Mouse (Mus musculus) hematopoietic stem cell, adult 5-6 weeks (primary cell): ENCODE results near the gene Frem1. TPM values are rescaled to one million over a fixed set of nuclear protein-coding genes. Genes with fewer than 3 reads are reported as not detected.
A peak's percentile ranks its signal among the peaks of the same experiment; 100 is the strongest.

Experiments used
- ATAC-seq, 2 experiments: fragments of 125-278 bp in 1 of 2; replicated peaks in 1 of 2; 2 replicates each; pipeline ENCODE4 v1.8.0; 2016 to 2017; ENCODE audit warnings: inconsistent platforms in 2 of 2, mild to moderate bottlenecking in 2 of 2, moderate number of reproducible peaks in 2 of 2, low read depth in 1 of 2, moderate TSS enrichment in 1 of 2; ENCODE audit not compliant: low FRiP score in 2 of 2, poor library complexity in 2 of 2, severe bottlenecking in 2 of 2, insufficient read depth in 1 of 2, low TSS enrichment in 1 of 2
- total RNA-seq: library from RNA; stranded (forward); fragments of 172-1452, 232-1000 nt; gene quantifications from 2 replicates; pipeline ENCODE4 v1.2.3, GENCODE M21; 2017

Gene Frem1
- 0.06 TPM in 1 of 2 replicates, not detected in the other for total RNA-seq

DNA sequence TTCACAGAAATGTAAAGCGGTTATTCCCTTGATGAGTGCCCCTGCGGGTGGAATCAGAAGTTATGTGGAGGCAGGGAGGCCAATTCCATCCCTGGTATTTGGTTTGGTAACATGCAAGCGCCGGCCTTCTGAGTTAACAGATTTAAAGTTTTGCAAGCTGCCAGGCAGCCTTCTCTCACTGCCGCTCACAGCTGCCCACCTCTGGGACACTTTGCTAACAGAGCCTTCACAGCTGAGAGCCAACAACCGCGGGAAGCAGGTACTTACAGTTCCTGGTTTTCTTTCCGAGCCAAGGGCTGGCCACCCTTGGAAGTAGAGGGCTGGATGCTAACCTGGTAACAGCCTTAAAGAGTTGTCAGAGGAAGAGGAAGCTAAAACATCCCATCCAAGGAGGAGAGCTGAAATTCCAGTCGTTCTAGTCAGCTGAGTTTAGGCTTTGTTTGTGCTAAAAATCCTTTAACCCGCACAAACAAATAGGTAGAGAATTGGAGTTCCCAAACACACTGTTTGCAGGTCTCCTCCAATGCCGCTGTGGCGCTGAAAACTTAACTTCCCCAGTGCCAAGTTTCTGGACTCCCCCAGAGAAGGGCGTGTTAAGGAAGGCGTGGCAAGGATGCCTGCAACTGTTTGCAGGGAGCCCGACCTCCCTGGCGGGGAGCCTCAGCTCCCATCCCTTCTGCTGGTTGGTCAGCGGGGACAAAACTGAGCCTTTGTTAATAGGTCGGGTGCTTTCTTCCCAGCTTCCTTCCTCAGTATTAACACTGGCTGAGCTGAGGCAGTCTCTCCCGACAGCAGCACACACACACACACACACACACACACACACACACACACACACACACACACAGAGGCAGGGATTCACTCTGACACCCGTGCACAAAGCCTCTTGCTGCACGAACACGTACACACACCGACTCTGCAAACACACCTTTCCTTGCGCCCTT lies at the start of gene Frem1:
TSS of gene Frem1 (minus strand) at position 706 of the 944 bp plus-strand sequence.
- ATAC-seq, result peak; percentile 47 to 67

DNA sequence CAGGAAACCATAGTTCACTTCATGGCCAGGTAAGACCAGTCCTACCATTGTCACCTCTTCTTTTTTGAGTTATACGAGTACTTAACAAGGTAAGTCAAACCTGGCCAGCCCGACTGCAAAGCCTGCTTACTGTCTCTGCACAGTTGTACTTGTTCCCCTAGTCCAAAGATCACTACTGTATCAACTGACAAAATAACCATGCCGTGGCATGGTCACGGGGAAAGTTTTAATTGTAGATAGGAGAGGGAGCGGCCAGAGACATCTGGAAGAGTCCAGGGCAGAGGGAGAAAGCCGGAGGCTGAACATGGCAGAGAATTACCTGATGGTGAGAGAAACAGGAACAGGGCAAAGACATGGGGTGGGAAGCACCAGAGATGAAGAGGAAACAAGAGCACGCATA lies 46.9 kb upstream of the Frem1 start:
- no peak for ATAC-seq

DNA sequence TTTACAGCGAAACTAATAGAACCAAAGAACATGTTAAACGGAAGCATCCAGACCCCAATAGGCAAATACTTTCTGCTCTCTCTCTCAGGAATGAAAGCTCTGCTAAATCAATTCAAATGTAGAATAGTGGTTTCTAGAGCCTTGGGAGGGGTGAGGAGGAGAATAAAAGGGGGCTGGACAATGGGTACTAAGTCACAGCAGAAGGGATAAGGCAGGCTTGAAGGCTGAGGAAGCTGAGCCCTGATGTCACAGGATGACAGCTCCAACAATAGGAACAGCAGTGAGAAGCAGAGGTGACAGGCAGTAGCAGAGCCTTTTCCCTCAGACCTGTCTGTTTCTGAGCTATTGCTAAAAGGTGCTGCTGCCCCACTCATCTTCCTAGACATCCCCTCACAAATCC lies 41.8 kb upstream of the Frem1 start:
- ATAC-seq, result no peak

DNA sequence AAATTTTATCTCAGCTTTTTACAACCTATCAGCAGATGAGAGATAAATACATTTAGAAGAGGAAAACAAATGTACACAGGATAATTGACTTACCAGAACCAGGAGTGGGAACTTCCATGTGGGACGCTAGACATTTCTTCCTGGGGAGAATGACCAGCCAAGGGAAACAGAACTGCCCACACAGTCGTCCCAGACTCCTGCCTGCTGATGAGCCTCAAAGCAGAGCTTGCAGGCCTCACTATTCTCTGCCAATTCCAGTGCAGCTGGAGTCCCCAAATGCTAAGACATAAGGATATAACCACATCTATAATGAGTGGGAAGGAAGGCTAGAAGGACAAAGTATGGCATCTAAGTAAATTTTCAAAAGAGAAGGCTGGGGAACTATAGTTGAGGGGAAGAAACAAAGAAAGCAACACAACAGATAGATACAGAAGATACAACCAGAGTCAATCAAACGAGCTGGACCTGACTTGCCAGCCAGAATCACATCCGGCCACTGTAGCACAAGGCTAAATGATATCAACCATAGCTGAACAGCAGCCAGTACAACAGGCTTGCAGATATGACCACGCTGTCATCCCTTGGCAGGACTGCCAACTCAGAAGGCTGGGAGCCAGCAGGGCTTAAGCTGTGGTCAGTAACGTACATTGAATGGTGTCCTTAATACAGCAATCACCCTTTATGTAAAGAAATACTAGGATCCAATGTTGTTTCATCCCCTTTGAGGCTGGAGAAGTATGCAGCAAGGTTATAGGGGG lies 38.7 kb upstream of the Frem1 start:
- ATAC-seq, result no peak

DNA sequence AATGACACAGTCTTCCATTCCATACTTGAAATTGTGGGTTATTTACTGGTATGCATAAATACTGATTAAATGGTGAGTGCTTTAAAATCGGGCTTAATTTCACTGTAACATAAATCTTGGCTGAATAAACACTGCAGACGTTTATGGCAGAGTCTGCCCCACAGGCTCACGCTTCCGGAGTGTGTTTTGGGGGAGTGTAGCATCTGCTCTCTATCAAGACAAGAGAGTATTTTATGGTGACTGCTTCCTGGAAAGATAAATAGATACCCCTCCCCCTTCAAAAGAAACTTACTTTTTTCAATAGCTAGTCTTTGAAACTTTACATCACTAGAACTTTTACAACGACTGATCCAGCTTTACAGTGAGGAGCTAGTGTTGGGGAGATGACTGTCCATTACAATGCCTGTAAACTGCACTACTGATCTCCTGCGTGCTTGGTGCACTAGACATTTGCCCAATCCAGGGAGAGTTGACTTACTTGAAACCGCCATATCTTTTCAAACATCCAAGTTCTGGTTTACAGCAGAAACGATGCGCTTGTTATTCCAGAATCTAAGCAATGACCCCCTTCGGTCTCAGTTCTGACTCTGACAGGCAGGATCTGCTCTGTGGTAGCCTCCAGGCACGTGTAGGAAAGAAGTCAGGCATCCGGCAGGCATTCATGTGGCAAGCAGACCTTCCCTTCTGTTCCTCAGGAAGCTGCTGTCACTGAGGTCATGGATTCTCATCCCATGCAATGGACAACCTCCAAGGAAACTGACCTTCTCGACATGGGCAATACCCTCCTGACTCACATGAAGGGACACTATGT lies 28.4 kb upstream of the Frem1 start:
- ATAC-seq, result peak; percentile 37 to 42; a peak in 1 of 4 replicates

DNA sequence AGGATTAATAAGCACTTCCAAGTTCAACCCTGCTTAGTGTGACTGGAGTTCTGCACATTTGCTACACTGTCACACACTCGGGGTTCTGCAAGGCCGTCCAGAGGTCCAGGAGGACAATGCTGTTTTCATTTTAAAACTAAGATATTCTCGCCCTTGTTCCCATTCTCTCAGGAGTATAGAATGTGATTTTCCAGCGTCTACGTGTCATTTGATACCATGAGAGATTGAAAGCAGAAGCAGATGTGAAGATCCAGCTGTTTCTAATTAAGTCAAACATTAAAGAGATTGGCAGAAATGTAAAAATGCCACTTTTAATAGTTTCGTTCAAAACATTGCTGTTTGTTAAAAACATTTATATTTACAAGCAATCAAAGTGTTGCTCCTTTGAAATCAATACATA lies 12.1 kb upstream of the Frem1 start:
- ATAC-seq, result no peak

DNA sequence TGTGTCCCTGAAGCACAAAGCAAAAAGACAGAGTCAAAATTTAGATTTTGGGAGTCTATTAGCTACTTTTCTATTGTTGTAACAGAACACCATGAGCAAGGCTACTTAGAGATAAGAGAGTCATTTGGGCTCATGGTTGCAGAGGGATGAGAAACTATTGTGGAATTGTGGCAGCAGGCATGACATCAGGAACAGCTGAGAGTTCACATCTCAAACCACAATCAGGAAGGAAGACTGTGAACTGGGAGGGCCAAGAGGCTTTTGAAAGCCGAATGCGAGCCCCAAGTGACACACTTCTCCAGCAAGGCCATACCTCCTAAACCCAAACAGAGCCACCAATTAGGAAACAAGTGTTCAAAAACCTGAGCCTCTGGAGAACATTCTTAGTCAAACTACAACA lies 9.4 kb upstream of the Frem1 start:
- 0 out of 4 replicates have a peak, but pooled peaks of 1 of the 2 experiments have one; percentile 32 for ATAC-seq

DNA sequence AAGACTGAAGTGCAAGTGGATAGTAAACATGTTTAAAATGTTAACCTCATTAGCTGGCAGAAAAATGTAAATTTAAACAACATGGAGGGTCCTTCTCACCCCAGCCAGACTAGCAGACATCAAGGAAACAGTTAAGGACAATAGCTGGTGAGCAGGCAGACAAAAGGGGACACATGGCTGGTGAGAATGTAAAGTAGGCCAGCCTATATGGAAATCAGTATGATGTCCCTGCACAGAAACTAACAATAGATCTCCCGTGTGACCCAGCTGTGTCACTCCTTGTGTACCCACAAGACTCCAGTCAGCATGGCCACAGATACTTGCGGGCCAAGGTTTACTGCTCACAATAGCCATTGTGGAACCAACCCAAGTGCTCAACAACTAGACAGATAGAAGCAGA lies 6.5 kb upstream of the Frem1 start:
- no peak for ATAC-seq

DNA sequence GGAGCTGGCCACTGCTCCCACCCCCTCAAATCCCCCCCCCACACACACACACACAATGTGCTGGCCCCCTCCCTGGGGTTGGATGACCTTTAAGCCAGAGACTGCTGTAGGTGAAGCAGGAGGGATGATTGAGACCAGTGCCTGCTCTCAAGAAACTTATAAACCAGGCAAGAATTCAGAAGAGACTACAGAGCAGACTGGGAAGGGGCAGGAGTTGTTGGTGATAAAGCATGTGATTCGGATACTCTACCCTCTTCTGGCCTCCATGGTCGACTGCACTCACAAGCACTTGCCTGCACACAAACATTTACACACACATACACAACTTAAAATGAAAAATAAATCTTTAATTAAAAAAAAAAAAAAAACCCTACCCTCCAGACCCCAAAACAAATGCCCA lies 6.0 kb upstream of the Frem1 start:
- ATAC-seq, result no peak

DNA sequence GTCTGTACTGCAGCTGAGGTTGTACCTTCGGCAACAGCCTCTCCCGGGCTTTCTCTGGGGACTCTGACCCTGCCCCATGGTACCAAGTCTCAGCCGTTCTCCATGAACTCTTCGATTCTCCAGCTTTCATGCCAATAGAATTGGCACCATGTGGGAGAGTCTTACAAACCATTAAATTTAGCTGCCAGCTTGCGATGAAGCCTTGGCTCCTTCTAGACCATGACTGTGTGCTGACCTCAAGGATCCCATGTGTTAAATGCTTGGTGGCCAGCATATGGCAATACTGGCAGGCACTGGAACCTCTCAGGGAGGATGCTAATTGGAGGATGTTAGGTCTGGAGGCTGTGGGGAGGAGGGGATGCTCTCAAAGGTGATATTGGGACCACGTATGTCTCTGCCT lies 4.4 kb upstream of the Frem1 start:
- no peak for ATAC-seq

DNA sequence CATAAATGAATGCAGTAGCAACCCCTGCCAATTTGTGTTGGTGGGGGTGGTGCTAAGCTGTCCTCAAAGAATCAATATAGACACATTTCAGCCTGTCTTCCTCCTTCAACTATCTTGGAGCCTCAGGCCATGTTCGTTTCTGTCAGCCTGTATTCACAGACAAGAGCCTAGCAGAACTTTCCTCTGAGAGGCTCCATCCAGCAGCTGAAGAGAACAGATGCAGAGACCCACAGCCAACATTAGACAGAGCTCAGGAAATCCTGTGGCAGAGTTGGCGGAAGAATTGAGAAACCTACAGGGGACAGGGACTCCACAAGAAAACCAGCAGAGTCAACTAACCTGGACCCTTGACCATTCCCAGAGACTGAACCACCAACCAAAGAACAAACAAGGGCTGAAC lies 3.3 kb upstream of the Frem1 start:
- peak; percentile 26 to 42; a peak in 3 of 4 replicates for ATAC-seq

DNA sequence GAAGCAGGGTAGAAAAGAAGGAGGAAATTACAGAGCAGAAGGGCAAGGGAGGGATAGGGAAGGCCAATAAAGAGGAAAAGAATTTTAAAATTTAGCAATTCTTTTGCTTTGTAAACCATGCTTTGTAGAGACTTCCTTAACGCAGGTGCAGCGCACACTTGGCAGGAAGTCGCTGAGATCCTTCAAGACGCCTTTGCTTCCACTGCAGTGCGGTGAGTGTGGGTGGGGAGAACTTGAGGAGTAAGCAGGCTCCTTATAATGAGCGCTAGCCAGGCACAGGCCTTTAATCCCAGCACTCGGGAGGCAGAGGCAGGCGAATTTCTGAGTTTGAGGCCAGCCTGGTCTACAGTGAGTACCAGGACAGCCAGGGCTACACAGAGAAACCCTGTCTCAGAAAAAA lies 1.1 kb upstream of the Frem1 start:
- ATAC-seq, result peak; percentile 46 to 72; a peak in 2 of 4 replicates

DNA sequence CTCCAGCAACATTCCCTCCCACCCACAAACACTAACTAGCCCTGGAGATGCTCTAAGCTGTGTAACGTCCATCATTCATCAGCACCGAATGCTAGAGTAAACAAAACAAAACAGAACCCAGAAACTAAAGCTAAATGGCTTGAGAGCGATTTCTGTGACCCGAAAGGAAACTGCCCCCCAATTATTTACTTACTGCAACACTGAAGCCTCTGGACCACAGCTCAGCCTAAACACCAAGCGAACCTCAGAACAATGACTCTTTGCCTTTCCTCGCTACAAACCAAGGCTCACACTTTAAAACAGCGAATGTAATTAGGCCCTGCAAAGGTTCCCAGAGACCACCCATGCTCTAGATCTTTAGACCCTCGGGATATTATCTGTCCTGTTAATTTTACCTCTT lies 963 bp downstream of the Frem1 start:
- no peak for ATAC-seq

DNA sequence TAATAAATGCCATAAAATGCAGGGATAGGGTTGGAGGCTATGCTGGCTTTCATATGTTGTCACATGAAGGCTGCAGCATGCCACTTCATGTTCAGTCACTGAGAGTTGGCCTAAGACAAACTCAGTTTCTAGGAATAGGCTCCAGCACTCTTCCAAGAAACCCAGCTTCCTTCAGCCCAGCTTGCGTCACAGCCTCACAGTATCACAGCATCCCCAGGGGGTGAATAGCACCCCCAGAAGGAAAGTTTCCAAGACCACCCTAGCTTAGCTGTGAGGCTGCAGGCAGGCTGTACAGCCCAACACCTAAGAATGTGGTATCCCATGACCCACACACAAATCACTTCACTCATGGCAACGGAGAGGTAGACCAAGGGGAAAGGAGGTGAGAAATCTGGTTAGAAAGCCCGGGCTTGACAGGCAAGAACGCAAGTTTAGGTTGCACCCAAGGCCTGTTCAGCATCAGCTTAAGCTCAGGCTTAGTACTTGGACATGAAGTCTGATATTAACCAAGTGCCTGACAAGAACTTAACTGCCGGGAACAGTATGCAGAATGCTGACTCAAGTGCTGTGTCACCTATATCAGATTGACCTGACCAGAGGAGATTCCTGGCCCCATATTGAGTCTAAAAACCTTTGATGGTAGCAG lies 1.9 kb downstream of the Frem1 start:
- ATAC-seq, result no peak

DNA sequence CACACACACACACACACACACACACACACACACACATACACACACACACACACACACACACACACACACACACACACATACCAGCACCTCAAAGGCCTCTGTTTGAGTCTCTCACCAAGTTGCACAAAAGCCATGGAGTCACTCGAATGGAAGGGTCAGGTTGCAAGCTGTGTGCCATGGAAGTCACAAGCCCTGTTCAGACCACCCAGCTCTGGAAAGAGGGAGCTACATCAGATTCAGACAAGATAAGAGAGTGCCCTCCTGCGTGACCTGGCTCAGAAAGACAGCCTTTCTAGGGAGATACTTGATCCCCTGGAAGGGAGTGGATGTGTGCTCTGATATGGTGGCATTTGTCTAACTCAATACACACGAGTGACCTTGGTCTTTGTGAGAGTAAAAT lies 2.9 kb downstream of the Frem1 start:
- ATAC-seq, result no peak

DNA sequence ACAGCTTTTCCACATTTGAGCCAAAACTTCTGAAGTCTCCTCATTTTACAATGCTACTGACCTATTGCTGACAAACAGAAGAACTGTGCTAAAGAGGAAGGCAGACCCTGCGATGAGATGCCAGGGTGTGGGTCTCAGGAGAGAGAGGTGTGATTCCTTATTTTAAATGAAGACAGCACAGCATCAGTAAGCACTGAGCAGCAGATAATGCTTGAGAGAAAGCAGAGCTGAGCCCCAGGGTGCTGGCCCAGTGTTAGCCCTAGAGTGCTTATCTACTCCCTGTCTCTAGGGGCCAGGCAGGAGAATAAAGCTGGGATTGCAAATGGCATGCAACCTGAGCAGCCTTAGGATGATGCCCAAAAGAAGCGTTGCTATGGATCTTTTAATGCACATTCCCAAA lies 3.6 kb downstream of the Frem1 start:
- ATAC-seq, result no peak

DNA sequence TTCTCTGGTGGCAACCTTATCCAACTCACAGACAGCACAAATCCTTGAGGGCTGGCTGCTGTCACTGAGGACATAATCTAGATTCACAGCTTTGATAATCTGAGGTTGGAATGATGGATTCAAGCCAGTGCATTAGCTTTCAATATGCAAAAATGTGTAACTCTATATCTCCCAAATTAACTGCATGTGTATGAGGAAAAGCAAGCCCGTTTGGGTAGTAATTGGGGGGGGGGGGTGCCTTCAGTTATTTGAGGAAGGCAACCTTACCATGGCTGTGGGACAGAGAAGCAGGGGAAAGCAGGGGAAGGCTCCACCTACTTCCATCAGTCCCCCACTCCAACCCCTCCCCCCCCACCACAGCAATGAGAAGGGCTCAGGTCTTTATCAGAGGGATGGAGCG lies 5.3 kb downstream of the Frem1 start:
- no peak for ATAC-seq
